Mouse (Mus musculus) mouse trophoblast stem cell (cell line): ENCODE results near the gene Col5a3.

Experiments used
- in situ Hi-C, 2 experiments: fragments of 300-500 bp; cut with MseI, MboI; formaldehyde crosslinking; loops; 2 replicates in 1 of 2; 3 replicates in 1 of 2; pipeline ENCODE4 v1.15.1; 2025

Gene Col5a3

GRCm38 (mm10) chr9:20748540-20748939 is 66.3 kb downstream of the Col5a3 start:
- in situ Hi-C loops = no loop called here

- in situ Hi-C loops = no loop called here
Observed at GRCm38 (mm10) chr9:20747682-20748081, 67.2 kb downstream of the Col5a3 start.

- in situ Hi-C loops = no loop called here
Observed at GRCm38 (mm10) chr9:20746017-20746660, 68.7 kb downstream of the Col5a3 start, which contains the start of gene Olfm2. TSS of gene Olfm2 (minus strand) at chr9:20746349.

GRCm38 (mm10) chr9:20745129-20745966 is 69.5 kb downstream of the Col5a3 start:
- in situ Hi-C loops = no loop called here

- in situ Hi-C loops = loop anchor here in 1 of 2 experiments (5.0 kb wide), 1 partner anchor 88 kb away; no protein-coding TSS in a partner anchor
Observed at GRCm38 (mm10) chr9:20743946-20744738, 70.7 kb downstream of the Col5a3 start.

GRCm38 (mm10) chr9:20740407-20740806 is 74.5 kb downstream of the Col5a3 start:
- in situ Hi-C loops = loop anchor here in 1 of 2 experiments (5.0 kb wide), 1 partner anchor 92 kb away; no protein-coding TSS in a partner anchor

GRCm38 (mm10) chr9:20738251-20738999 is 76.4 kb downstream of the Col5a3 start:
- in situ Hi-C loops = no loop called here

GRCm38 (mm10) chr9:20737227-20737626 is 77.6 kb downstream of the Col5a3 start:
- in situ Hi-C loops = no loop called here

GRCm38 (mm10) chr9:20734692-20735091 is 80.2 kb downstream of the Col5a3 start:
- in situ Hi-C loops = no loop called here

GRCm38 (mm10) chr9:20731797-20732196 is 83.1 kb downstream of the Col5a3 start:
- in situ Hi-C loops = no loop called here

GRCm38 (mm10) chr9:20729451-20729850 is 85.4 kb downstream of the Col5a3 start:
- in situ Hi-C loops = no loop called here

GRCm38 (mm10) chr9:20727601-20728113 is 87.2 kb downstream of the Col5a3 start:
- in situ Hi-C loops = no loop called here

GRCm38 (mm10) chr9:20726859-20727600 is 87.8 kb downstream of the Col5a3 start:
- in situ Hi-C loops = no loop called here

- in situ Hi-C loops = no loop called here
Observed at GRCm38 (mm10) chr9:20726134-20726858, 88.6 kb downstream of the Col5a3 start.

- in situ Hi-C loops = no loop called here
Observed at GRCm38 (mm10) chr9:20721582-20721981, 93.3 kb downstream of the Col5a3 start.
